Mouse (Mus musculus) myocyte (in vitro differentiated cells): ENCODE measurements around the gene Lrrc1.

Experiments used
- CEBPB ChIP-seq: IDR thresholded peaks from 2 replicates; pipeline ENCODE4 v1.6.1; 2011; ENCODE audit warnings: mild to moderate bottlenecking, moderate library complexity; ENCODE audit not compliant: poor library complexity, insufficient read depth, severe bottlenecking
- E2F4 ChIP-seq: IDR thresholded peaks from one replicate; pipeline ENCODE4 v1.6.1; 2011; ENCODE audit warnings: mild to moderate bottlenecking, control low read depth, moderate library complexity; ENCODE audit not compliant: insufficient read depth
- MAX ChIP-seq: IDR thresholded peaks from one replicate; pipeline ENCODE4 v1.6.1; 2011; ENCODE audit warnings: low read depth, mild to moderate bottlenecking, control low read depth
- MYOD1 ChIP-seq, 3 experiments: IDR thresholded peaks; one replicate each; pipeline ENCODE4 v1.6.1; 2011; ENCODE audit warnings: control low read depth in 2 of 3, low read depth in 2 of 3, mild to moderate bottlenecking in 2 of 3, moderate library complexity in 1 of 3; ENCODE audit not compliant: insufficient read length in 2 of 3, control insufficient read depth in 1 of 3
- MYOG ChIP-seq, 3 experiments: IDR thresholded peaks; one replicate each; pipeline ENCODE4 v1.6.1; 2011; ENCODE audit warnings: control low read depth in 2 of 3, low read depth in 2 of 3, mild to moderate bottlenecking in 2 of 3; ENCODE audit not compliant: insufficient read length in 2 of 3, control insufficient read depth in 1 of 3, insufficient read depth in 1 of 3
- POLR2A ChIP-seq: IDR thresholded peaks from one replicate; pipeline ENCODE4 v1.6.1; 2011; ENCODE audit warnings: low read depth, mild to moderate bottlenecking, control low read depth, moderate library complexity; ENCODE audit not compliant: insufficient read length
- POLR2AphosphoS2 ChIP-seq: IDR thresholded peaks from one replicate; pipeline ENCODE4 v1.6.1; 2011; ENCODE audit warnings: low read depth, control low read depth; ENCODE audit not compliant: insufficient read length
- REST ChIP-seq: IDR thresholded peaks from one replicate; pipeline ENCODE4 v1.6.1; 2011; ENCODE audit warnings: mild to moderate bottlenecking, control low read depth, moderate library complexity; ENCODE audit not compliant: insufficient read depth, insufficient read length
- SRF ChIP-seq: IDR thresholded peaks from one replicate; pipeline ENCODE4 v1.6.1; 2011; ENCODE audit warnings: low read depth; ENCODE audit not compliant: control insufficient read depth, insufficient read length
- TCF12 ChIP-seq: IDR thresholded peaks from one replicate; pipeline ENCODE4 v1.6.1; 2011; ENCODE audit warnings: mild to moderate bottlenecking, control low read depth; ENCODE audit not compliant: poor library complexity, insufficient read depth, severe bottlenecking
- USF1 ChIP-seq: IDR thresholded peaks from one replicate; pipeline ENCODE4 v1.6.1; 2011; ENCODE audit warnings: low read depth, mild to moderate bottlenecking, control low read depth, moderate library complexity

DNA sequence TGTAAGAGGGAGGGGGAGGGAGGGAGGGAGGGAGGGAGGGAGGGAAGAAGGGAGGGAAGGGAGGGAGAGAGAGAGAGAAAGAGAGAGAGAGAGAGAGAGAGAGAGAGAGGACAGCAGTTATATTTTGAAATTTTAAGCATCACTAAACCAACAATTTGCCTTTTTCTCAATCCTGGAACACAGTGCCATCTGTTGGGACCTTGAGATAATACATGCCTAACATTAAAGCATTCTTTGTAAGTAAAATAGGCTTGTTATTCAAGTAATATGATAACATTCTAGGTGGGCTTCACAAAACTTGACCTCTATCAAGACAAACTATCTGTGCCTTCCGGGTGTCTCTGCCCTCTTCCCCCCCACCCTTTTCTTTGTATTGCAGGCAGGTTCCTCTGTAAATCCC, 157.9 kb downstream of the Lrrc1 start:
- TF ChIP-seq USF1 (no peak), POLR2A (no peak), REST (no peak), MYOG (IDR thresholded peaks at IDR 0.05; ENCODE audit: control insufficient read depth in 1 of 3, insufficient read depth in 1 of 3, insufficient read length in 2 of 3, low read depth in 2 of 3) (no peak), CEBPB (no peak), MYOD1 (IDR thresholded peaks at IDR 0.05; ENCODE audit: control insufficient read depth in 1 of 3, insufficient read length in 2 of 3, low read depth in 2 of 3) (no peak), TCF12 (no peak), SRF (no peak), POLR2AphosphoS2 (no peak), E2F4 (no peak), MAX (no peak)
